Mouse (Mus musculus) CH12.LX (cell line): ENCODE results near the gene Gfy. TPM values are rescaled to one million over a fixed set of nuclear protein-coding genes. Genes with fewer than 3 reads are reported as not detected.

Source experiments
- DNase-seq: peaks from one replicate; pipeline ENCODE4 v3.0.0-alpha.2; 2013; ENCODE audit errors: extremely low read depth
- H3K27ac ChIP-seq: 2 replicates; pipeline ENCODE4 v1.5.1; 2012; ENCODE audit warnings: low read depth, mild to moderate bottlenecking, control low read depth, moderate library complexity; ENCODE audit not compliant: insufficient read depth
- H3K27me3 ChIP-seq: replicated peaks from 2 replicates; pipeline ENCODE3; 2012; ENCODE audit warnings: inconsistent platforms
- H3K36me3 ChIP-seq, 2 experiments: replicated peaks in 1 of 2; 2 replicates each; pipeline versions ENCODE3 to v1.6.1; 2012; ENCODE audit warnings: inconsistent platforms in 1 of 2, low read length in 1 of 2, mild to moderate bottlenecking in 1 of 2, mixed read lengths in 1 of 2, moderate library complexity in 1 of 2; ENCODE audit not compliant: control insufficient read depth in 1 of 2, insufficient read depth in 1 of 2
- H3K4me1 ChIP-seq, 2 experiments: 2 replicates each; pipeline ENCODE4 v1.6.1; 2012; ENCODE audit warnings: inconsistent platforms in 1 of 2, moderate library complexity in 1 of 2; ENCODE audit not compliant: insufficient read depth in 2 of 2, control insufficient read depth in 1 of 2
- H3K4me2 ChIP-seq: 2 replicates; pipeline ENCODE4 v1.6.1; 2012; ENCODE audit warnings: low read depth, mild to moderate bottlenecking, control low read depth; ENCODE audit not compliant: poor library complexity, insufficient read depth, severe bottlenecking
- H3K4me3 ChIP-seq, 3 experiments: fragments of 150-350 bp in 1 of 3; sonication (generic) in 1 of 3; replicated peaks in 1 of 3; 2 replicates each; pipeline versions ENCODE3 to v1.5.1; 2011 to 2012; ENCODE audit warnings: low read depth in 2 of 3, low read length in 2 of 3, mild to moderate bottlenecking in 2 of 3, moderate library complexity in 2 of 3, control low read depth in 1 of 3, improper control_type of control experiment in 1 of 3, inconsistent platforms in 1 of 3, mixed read lengths in 1 of 3; ENCODE audit not compliant: poor library complexity in 1 of 3
- H3K79me2 ChIP-seq: replicated peaks from 2 replicates; pipeline ENCODE4 v1.6.1; 2012; ENCODE audit warnings: mild to moderate bottlenecking, moderate library complexity; ENCODE audit not compliant: control insufficient read depth, poor library complexity, insufficient read depth, severe bottlenecking; ENCODE audit errors: extremely low read depth
- H3K9ac ChIP-seq: 2 replicates; pipeline ENCODE4 v1.6.1; 2012; ENCODE audit warnings: low read depth, mild to moderate bottlenecking, control low read depth, moderate library complexity; ENCODE audit not compliant: insufficient read depth
- H3K9me3 ChIP-seq: replicated peaks from 2 replicates; pipeline ENCODE3; 2012; ENCODE audit warnings: low read length, inconsistent platforms, mixed read lengths
- CHD2 ChIP-seq: IDR thresholded peaks from 2 replicates; pipeline ENCODE4 v1.6.1; 2011; ENCODE audit warnings: low read length, improper control_type of control experiment
- CTCF ChIP-seq, 2 experiments: IDR thresholded peaks in 1 of 2; conservative IDR thresholded peaks in 1 of 2; 2 replicates each; pipeline ENCODE4 v1.5.1; 2011 to 2012; ENCODE audit warnings: low read depth in 2 of 2, low read length in 2 of 2, improper control_type of control experiment in 1 of 2, inconsistent platforms in 1 of 2, mild to moderate bottlenecking in 1 of 2, moderate library complexity in 1 of 2
- E2F4 ChIP-seq: IDR thresholded peaks from 2 replicates; pipeline ENCODE4 v1.6.1; 2011; ENCODE audit warnings: low read depth, low read length, improper control_type of control experiment; ENCODE audit not compliant: insufficient replicate concordance
- ETS1 ChIP-seq: conservative IDR thresholded peaks from 2 replicates; pipeline ENCODE4 v1.6.1; 2012; ENCODE audit warnings: low read depth, mild to moderate bottlenecking, inconsistent platforms, low read length, improper control_type of control experiment, moderate library complexity
- GABPA ChIP-seq: IDR thresholded peaks from 2 replicates; pipeline ENCODE4 v1.6.1; 2012; ENCODE audit warnings: low read depth, low read length, improper control_type of control experiment, inconsistent platforms; ENCODE audit not compliant: insufficient replicate concordance
- HCFC1 ChIP-seq: IDR thresholded peaks from 2 replicates; pipeline ENCODE4 v1.6.1; 2012; ENCODE audit warnings: low read depth, mild to moderate bottlenecking, inconsistent platforms, low read length, improper control_type of control experiment
- JUND ChIP-seq: conservative IDR thresholded peaks from 2 replicates; pipeline ENCODE4 v1.6.1; 2011; ENCODE audit warnings: low read depth, low read length, improper control_type of control experiment
- MAFK ChIP-seq: IDR thresholded peaks from 2 replicates; pipeline ENCODE4 v1.6.1; 2011; ENCODE audit warnings: low read length, improper control_type of control experiment; ENCODE audit not compliant: insufficient replicate concordance
- MAX ChIP-seq: IDR thresholded peaks from 2 replicates; pipeline ENCODE4 v1.6.1; 2011; ENCODE audit warnings: low read length, improper control_type of control experiment
- MAZ ChIP-seq: IDR thresholded peaks from 2 replicates; pipeline ENCODE4 v1.6.1; 2012; ENCODE audit warnings: low read depth, mild to moderate bottlenecking, inconsistent platforms, low read length, improper control_type of control experiment, moderate library complexity
- MXI1 ChIP-seq: IDR thresholded peaks from 2 replicates; pipeline ENCODE4 v1.6.1; 2011; ENCODE audit warnings: mild to moderate bottlenecking, low read depth, low read length, improper control_type of control experiment
- MYC ChIP-seq: IDR thresholded peaks from 2 replicates; pipeline ENCODE4 v1.6.1; 2011; ENCODE audit warnings: low read depth, mild to moderate bottlenecking, improper control_type of control experiment, low read length
- NELFE ChIP-seq: IDR thresholded peaks from 2 replicates; pipeline ENCODE4 v1.6.1; 2011; ENCODE audit warnings: low read depth, low read length, improper control_type of control experiment
- NRF1 ChIP-seq: IDR thresholded peaks from 2 replicates; pipeline ENCODE4 v1.6.1; 2014; ENCODE audit warnings: low read depth, mild to moderate bottlenecking, inconsistent platforms, low read length, improper control_type of control experiment, moderate library complexity
- PAX5 ChIP-seq: IDR thresholded peaks from 2 replicates; pipeline ENCODE4 v1.6.1; 2012; ENCODE audit warnings: low read length, inconsistent platforms, mixed read lengths
- POLR2A ChIP-seq: IDR thresholded peaks from 2 replicates; pipeline ENCODE4 v1.6.1; 2011; ENCODE audit warnings: low read depth, mild to moderate bottlenecking, improper control_type of control experiment, low read length
- POLR2AphosphoS2 ChIP-seq: IDR thresholded peaks from 2 replicates; pipeline ENCODE4 v1.6.1; 2011; ENCODE audit warnings: low read depth, low read length, improper control_type of control experiment
- RAD21 ChIP-seq: IDR thresholded peaks from 2 replicates; pipeline ENCODE4 v1.6.1; 2011; ENCODE audit warnings: low read depth, mild to moderate bottlenecking, low read length, improper control_type of control experiment, moderate library complexity
- SIN3A ChIP-seq: IDR thresholded peaks from 2 replicates; pipeline ENCODE4 v1.6.1; 2012; ENCODE audit warnings: low read length, improper control_type of control experiment, inconsistent platforms
- SMC3 ChIP-seq: IDR thresholded peaks from 2 replicates; pipeline ENCODE4 v1.6.1; 2011; ENCODE audit warnings: low read depth, low read length, improper control_type of control experiment
- TCF12 ChIP-seq: IDR thresholded peaks from 2 replicates; pipeline ENCODE4 v1.6.1; 2014; ENCODE audit warnings: low read depth, mild to moderate bottlenecking, inconsistent platforms, low read length, improper control_type of control experiment
- UBTF ChIP-seq: IDR thresholded peaks from 2 replicates; pipeline ENCODE4 v1.6.1; 2012; ENCODE audit warnings: low read depth, mild to moderate bottlenecking, inconsistent platforms, low read length, improper control_type of control experiment, moderate library complexity
- USF1 ChIP-seq: IDR thresholded peaks from 2 replicates; pipeline ENCODE4 v1.6.1; 2014; ENCODE audit warnings: low read depth, mild to moderate bottlenecking, inconsistent platforms, low read length, improper control_type of control experiment
- ZC3H11A ChIP-seq: IDR thresholded peaks from 2 replicates; pipeline ENCODE4 v1.6.1; 2012; ENCODE audit warnings: low read depth, mild to moderate bottlenecking, inconsistent platforms, low read length, improper control_type of control experiment
- ZKSCAN1 ChIP-seq: IDR thresholded peaks from 2 replicates; pipeline ENCODE4 v1.6.1; 2012; ENCODE audit warnings: low read depth, inconsistent platforms, low read length, improper control_type of control experiment, borderline replicate concordance
- ZMIZ1 ChIP-seq: IDR thresholded peaks from 2 replicates; pipeline ENCODE4 v1.6.1; 2012; ENCODE audit warnings: low read depth, mild to moderate bottlenecking, inconsistent platforms, low read length, improper control_type of control experiment
- ZNF384 ChIP-seq: IDR thresholded peaks from 2 replicates; pipeline ENCODE4 v1.6.1; 2012; ENCODE audit warnings: low read depth, low read length, improper control_type of control experiment, inconsistent platforms
- dilution Hi-C: fragments of 300-500 bp; cut with MboI; formaldehyde crosslinking; loops from 2 replicates; pipeline ENCODE4 v1.14.3; 2020; ENCODE audit warnings: low sequenced_read_pairs; ENCODE audit not compliant: extremely low pct_unique_long_range_greater_than_20kb, extremely low pct_ligation_motif_present
- in situ Hi-C: fragments of 300-500 bp; cut with MboI; formaldehyde crosslinking; loops from 3 replicates; pipeline ENCODE4 v1.14.3; 2019; ENCODE audit warnings: low sequenced_read_pairs, low pct_ligation_motif_present, low pct_unique_long_range_greater_than_20kb, mixed read lengths
- polyA plus RNA-seq: library from polyadenylated mRNA; unstranded; fragments of >175 nt; gene quantifications from 2 replicates; pipeline ENCODE4 v1.2.1, GENCODE M21; 2012; ENCODE audit warnings: low read depth; ENCODE audit not compliant: insufficient read length
- total RNA-seq, 2 experiments: library from RNA; depleted of rRNA; stranded (reverse); fragments of 300-350 nt in 1 of 2; fragments of >200 nt in 1 of 2; gene quantifications; 2 replicates each; pipeline ENCODE4 v1.2.3; 2012 to 2014

Gene Gfy
- total and polyA plus RNA-seq, 3 experiments, result not detected

DNA sequence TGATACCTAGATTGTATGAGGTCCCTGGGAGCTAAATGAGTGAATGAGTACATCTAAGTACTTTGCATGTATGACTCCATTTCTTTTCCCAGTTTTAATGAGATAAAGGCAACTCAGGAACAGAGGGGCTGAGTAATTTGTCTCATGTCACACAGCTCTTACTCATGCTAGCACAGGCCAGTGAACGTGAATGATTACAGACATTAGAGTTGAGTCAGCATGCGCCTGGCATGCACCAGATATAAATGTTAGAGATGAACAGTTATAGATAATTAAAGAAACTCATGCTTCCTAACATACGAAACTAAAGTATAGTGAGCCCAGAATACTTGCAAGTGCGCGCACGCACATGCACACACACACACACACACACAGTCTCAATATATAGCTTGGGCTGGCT, 10.8 kb upstream of the Gfy start:
- Histone ChIP-seq H3K4me1 (peaks cover 0 to 13% of the 10 kb centered on the region in 2 experiments; a peak in 3 of 4 replicates), H3K36me3 (no peaks in the 10 kb centered on the region), H3K27me3 (peaks cover 89% of the 10 kb centered on the region), H3K9ac (no peak overlapping the region), H3K79me2 (no peaks in the 10 kb centered on the region), H3K9me3 (no peaks in the 10 kb centered on the region), H3K4me2 (no peak overlapping the region), H3K27ac (no peak overlapping the region), H3K4me3 (no peak overlapping the region)
- TF ChIP-seq ZC3H11A, result no peak
- TF ChIP-seq E2F4, result no peak
- TF ChIP-seq MAX, result no peak
- TF ChIP-seq HCFC1, result no peak
- TF ChIP-seq POLR2AphosphoS2, result no peak
- no peak for TF ChIP-seq MAZ
- TF ChIP-seq ZMIZ1, result no peak
- no peak for TF ChIP-seq ETS1
- no peak for TF ChIP-seq CHD2
- no peak for TF ChIP-seq MYC
- no peak for TF ChIP-seq TCF12
- TF ChIP-seq SIN3A, result no peak
- no peak for TF ChIP-seq UBTF
- no peak for TF ChIP-seq POLR2A
- no peak for TF ChIP-seq NELFE
- no peak for TF ChIP-seq PAX5
- no peak for DNase-seq
- dilution Hi-C loops (no loop called here), in situ Hi-C loops (no loop called here)

GRCm38 (mm10) chr7:45189600-45189999, 10.2 kb upstream of the Gfy start:
- dilution Hi-C loops (no loop called here), in situ Hi-C loops (no loop called here)
- Histone ChIP-seq H3K27me3 (peaks cover 90% of the 10 kb centered on the region), H3K9me3 (no peaks in the 10 kb centered on the region), H3K4me1 (peaks cover 0 to 8% of the 10 kb centered on the region in 2 experiments; a peak in 3 of 4 replicates), H3K79me2 (no peaks in the 10 kb centered on the region), H3K27ac (no peak overlapping the region), H3K4me3 (no peak overlapping the region), H3K4me2 (no peak overlapping the region), H3K9ac (no peak overlapping the region), H3K36me3 (no peaks in the 10 kb centered on the region)
- TF ChIP-seq ZNF384 (no peak), CHD2 (no peak), ZKSCAN1 (no peak), HCFC1 (no peak), MAX (no peak), NELFE (no peak), CTCF (conservative IDR thresholded peaks at IDR 0.05 in 1 of 2, IDR thresholded peaks at IDR 0.05 in 1 of 2; ENCODE audit: low read depth in 2 of 2, low read length in 2 of 2) (no peak), MAZ (no peak), USF1 (no peak), UBTF (no peak), SMC3 (no peak), RAD21 (no peak), NRF1 (no peak), PAX5 (no peak), SIN3A (no peak), MXI1 (no peak), GABPA (no peak), JUND (no peak), MAFK (no peak)
- DNase-seq, result no peak
